Mouse (Mus musculus) erythroblast, embryonic 14.5 days (primary cell): Measurements from ENCODE around the gene Cnn3. TPM values are rescaled to one million over a fixed set of nuclear protein-coding genes. Genes with fewer than 3 reads are reported as not detected.

Experiments
- H3K27me3 ChIP-seq: 2 replicates; pipeline ENCODE4 v1.6.1; 2012; ENCODE audit warnings: inconsistent platforms; ENCODE audit not compliant: control insufficient read depth
- H3K36me3 ChIP-seq: 2 replicates; pipeline ENCODE4 v1.6.1; 2012; ENCODE audit warnings: mild to moderate bottlenecking, inconsistent platforms; ENCODE audit not compliant: control insufficient read depth
- H3K4me1 ChIP-seq: 2 replicates; pipeline ENCODE4 v1.6.1; 2012; ENCODE audit warnings: inconsistent platforms; ENCODE audit not compliant: control insufficient read depth
- H3K4me3 ChIP-seq: replicated peaks from 2 replicates; pipeline ENCODE3; 2012; ENCODE audit warnings: moderate library complexity, mild to moderate bottlenecking, inconsistent platforms
- H3K9me3 ChIP-seq: 2 replicates; pipeline ENCODE4 v1.6.1; 2012; ENCODE audit warnings: low read length, inconsistent platforms, mixed read lengths; ENCODE audit not compliant: control insufficient read depth
- GATA1 ChIP-seq: IDR thresholded peaks from 2 replicates; pipeline ENCODE4 v1.6.1; 2012; ENCODE audit warnings: low read length, inconsistent platforms, mixed read lengths
- TAL1 ChIP-seq: IDR thresholded peaks from 3 replicates; pipeline ENCODE4 v1.6.1; 2012; ENCODE audit warnings: low read length, inconsistent platforms, mixed read lengths
- polyA plus RNA-seq: library from polyadenylated mRNA; stranded (reverse); fragments of >175 nt; gene quantifications from 2 replicates; pipeline ENCODE4 v1.2.3, GENCODE M21; 2012

Gene Cnn3
- polyA plus RNA-seq, 1 experiment, result 0.15 TPM

DNA sequence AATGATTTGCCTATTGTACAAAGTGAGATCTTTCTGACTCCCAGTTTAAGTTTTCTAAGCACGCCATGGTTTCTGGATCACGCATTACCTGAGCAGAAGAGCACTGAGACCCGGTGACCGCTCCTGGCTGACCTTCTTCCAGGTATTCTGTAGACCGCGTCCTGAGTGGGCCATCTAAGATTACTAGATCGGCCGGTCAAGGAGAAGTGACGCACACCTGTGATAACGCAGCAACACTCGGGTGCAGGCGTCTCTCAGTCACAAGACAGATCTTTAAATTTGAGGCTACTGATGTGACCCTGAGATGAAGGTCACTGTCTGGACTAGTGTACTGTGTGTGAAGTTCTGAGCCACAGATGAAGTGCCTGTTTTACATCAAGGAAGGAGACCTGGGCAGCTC is 15.2 kb downstream of the Cnn3 start:
- no peak overlapping the region for H3K4me3 ChIP-seq
- TF ChIP-seq GATA1 (no peak), TAL1 (no peak)
- H3K27me3 ChIP-seq, result no peaks in the 10 kb centered on the region
- H3K4me1 ChIP-seq, result peaks cover 16% of the 10 kb centered on the region
- H3K9me3 ChIP-seq, result no peaks in the 10 kb centered on the region
- H3K36me3 ChIP-seq, result no peaks in the 10 kb centered on the region; the same call in 1 of the 2 replicates

GRCm38 (mm10) chr3:121442288-121442687 is 16.0 kb downstream of the Cnn3 start:
- no peaks in the 10 kb centered on the region for H3K27me3 ChIP-seq
- no peaks in the 10 kb centered on the region; the same call in 1 of the 2 replicates for H3K36me3 ChIP-seq
- no peaks in the 10 kb centered on the region for H3K9me3 ChIP-seq
- TF ChIP-seq TAL1 (no peak), GATA1 (no peak)
- H3K4me3 ChIP-seq, result no peak overlapping the region
- H3K4me1 ChIP-seq, result peaks cover 18% of the 10 kb centered on the region

DNA sequence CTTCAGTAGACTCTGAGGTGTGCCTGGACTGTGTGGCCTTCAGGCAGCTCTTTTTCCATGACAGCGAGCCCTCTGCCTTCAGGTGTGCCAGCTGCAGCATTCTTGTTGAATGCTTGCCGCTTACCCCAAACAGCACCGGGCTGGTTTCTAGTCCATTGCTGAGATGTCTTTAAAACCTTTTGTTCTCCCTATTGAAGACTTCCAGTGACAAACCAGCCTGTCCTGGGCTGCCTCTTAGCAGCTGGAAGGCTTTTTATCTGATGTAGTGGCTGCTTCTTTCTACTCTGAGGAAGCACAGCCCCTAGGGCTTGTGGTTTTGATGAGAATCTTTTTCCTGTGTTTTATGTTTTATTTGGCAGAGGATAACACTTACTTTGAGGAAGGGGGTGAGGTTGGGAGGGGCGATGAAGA is 17.6 kb downstream of the Cnn3 start:
- Histone ChIP-seq H3K4me1 (peaks cover 18% of the 10 kb centered on the region), H3K9me3 (no peaks in the 10 kb centered on the region), H3K36me3 (no peaks in the 10 kb centered on the region; the same call in 1 of the 2 replicates), H3K4me3 (no peak overlapping the region), H3K27me3 (no peaks in the 10 kb centered on the region)
- no peak for TF ChIP-seq TAL1
- TF ChIP-seq GATA1, result no peak

DNA sequence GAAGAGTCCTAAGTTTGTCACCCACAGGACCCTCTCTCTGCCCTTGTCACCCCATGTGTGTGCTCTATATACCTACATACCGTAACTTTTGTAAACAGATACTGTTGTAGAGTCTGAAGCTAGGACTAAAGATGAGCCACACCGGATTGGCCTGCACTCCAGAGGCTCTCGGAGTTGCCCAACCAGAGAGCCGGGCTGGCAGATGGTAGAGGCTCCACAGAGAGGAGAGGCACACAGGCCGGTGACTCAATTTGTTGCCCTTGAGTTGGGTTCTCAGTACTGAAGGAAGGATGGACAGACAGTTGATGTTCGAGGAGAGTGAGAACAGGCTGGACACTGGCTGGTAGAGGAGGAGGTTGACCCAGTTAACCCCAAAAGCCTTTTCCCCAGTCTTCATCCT is 18.1 kb downstream of the Cnn3 start:
- Histone ChIP-seq H3K36me3 (no peaks in the 10 kb centered on the region; the same call in 1 of the 2 replicates), H3K9me3 (no peaks in the 10 kb centered on the region), H3K4me3 (no peak overlapping the region), H3K4me1 (peaks cover 18% of the 10 kb centered on the region), H3K27me3 (no peaks in the 10 kb centered on the region)
- TF ChIP-seq TAL1, result no peak
- no peak for TF ChIP-seq GATA1

DNA sequence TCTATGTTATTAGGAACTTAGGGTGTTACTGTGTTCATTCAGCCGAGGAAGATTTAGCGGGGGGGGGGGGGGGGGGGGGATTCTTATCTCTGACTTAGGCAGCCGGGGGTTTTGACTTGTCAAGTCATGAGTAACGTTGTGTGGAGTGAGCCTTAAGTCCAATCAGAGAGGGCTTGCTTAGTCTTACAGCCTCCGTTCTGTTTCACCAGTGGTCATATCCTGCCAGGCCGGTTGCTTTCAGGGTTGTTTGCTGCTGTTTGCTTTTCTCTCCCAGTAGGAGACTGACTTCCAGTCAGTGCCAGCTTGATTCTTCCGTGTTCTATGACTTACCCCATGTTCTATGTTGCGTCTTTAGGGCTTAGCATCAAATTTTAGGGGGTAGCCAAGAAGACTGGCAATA is 20.2 kb downstream of the Cnn3 start:
- no peaks in the 10 kb centered on the region for H3K27me3 ChIP-seq
- TF ChIP-seq GATA1, result no peak
- no peak for TF ChIP-seq TAL1
- no peak overlapping the region for H3K4me3 ChIP-seq
- H3K4me1 ChIP-seq, result peaks cover 15% of the 10 kb centered on the region
- peaks cover 2% of the 10 kb centered on the region for H3K36me3 ChIP-seq
- H3K9me3 ChIP-seq, result no peaks in the 10 kb centered on the region

- TF ChIP-seq GATA1, result no peak
- no peak for TF ChIP-seq TAL1
- Histone ChIP-seq H3K9me3 (no peaks in the 10 kb centered on the region), H3K4me1 (peaks cover 15% of the 10 kb centered on the region), H3K4me3 (no peak overlapping the region), H3K27me3 (no peaks in the 10 kb centered on the region), H3K36me3 (peaks cover 6% of the 10 kb centered on the region)
Measured at GRCm38 (mm10) chr3:121448029-121448468, 21.8 kb downstream of the Cnn3 start.

DNA sequence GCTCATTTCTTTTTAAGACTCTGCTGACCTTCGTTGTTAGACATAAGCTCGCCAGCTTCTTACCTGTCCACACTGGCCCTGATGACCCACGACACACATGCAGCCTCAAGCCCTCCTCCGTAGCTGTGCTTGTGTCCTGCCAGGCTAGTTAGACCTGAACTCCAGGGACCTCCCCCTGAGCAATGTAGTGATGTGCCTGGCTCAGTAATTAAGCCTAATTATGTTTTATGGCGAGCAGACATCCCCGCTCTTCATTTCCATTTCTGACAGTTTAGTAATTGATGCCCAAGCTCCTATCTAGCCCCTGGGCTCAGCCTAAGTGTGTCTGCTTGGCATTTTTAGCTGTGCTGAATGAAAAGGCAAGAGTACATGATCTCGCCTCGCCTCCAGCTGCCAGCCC is 22.3 kb downstream of the Cnn3 start:
- Histone ChIP-seq H3K4me3 (no peak overlapping the region), H3K4me1 (peaks cover 13% of the 10 kb centered on the region), H3K27me3 (no peaks in the 10 kb centered on the region), H3K36me3 (peaks cover 6% of the 10 kb centered on the region), H3K9me3 (no peaks in the 10 kb centered on the region)
- TF ChIP-seq TAL1, result no peak
- TF ChIP-seq GATA1, result no peak

DNA sequence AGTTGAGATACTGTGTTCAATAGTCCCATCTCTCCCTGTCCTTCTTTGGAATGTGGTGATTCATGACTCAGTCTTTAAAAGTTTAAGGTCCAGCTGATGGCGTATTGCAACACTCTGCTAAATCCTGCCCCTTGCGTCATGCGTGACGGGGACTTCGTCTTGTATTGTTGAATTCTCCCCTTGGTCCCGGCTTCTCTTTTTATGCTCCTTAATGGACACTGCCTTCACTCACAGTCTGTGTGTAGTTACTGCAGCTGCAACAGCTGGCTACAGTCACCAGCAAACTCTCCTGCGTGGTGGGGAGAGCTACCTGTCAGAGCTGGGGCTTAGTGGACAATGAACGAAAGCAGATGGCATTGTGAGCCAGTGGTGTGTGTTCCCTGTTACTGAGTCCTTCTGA is 23.2 kb downstream of the Cnn3 start:
- Histone ChIP-seq H3K4me3 (no peak overlapping the region), H3K9me3 (no peaks in the 10 kb centered on the region), H3K4me1 (peaks cover 6% of the 10 kb centered on the region), H3K27me3 (no peaks in the 10 kb centered on the region), H3K36me3 (peaks cover 6% of the 10 kb centered on the region)
- TF ChIP-seq GATA1 (no peak), TAL1 (no peak)

GRCm38 (mm10) chr3:121451404-121451803 is 25.1 kb downstream of the Cnn3 start:
- no peak overlapping the region for H3K4me3 ChIP-seq
- TF ChIP-seq GATA1 (no peak), TAL1 (no peak)
- H3K27me3 ChIP-seq, result no peaks in the 10 kb centered on the region
- H3K9me3 ChIP-seq, result no peaks in the 10 kb centered on the region
- peaks cover 15% of the 10 kb centered on the region for H3K36me3 ChIP-seq
- peaks cover 3% of the 10 kb centered on the region for H3K4me1 ChIP-seq

- TF ChIP-seq GATA1 (no peak), TAL1 (no peak)
- H3K36me3 ChIP-seq, result peaks cover 23% of the 10 kb centered on the region
- H3K9me3 ChIP-seq, result no peaks in the 10 kb centered on the region
- peaks cover 36% of the 10 kb centered on the region for H3K4me1 ChIP-seq
- no peak overlapping the region for H3K4me3 ChIP-seq
- no peaks in the 10 kb centered on the region for H3K27me3 ChIP-seq
Measured at GRCm38 (mm10) chr3:121458545-121459492, 32.5 kb downstream of the Cnn3 start.
